8 mouse cellular contexts compared by ENCODE assay signal in the genomic region with DNA sequence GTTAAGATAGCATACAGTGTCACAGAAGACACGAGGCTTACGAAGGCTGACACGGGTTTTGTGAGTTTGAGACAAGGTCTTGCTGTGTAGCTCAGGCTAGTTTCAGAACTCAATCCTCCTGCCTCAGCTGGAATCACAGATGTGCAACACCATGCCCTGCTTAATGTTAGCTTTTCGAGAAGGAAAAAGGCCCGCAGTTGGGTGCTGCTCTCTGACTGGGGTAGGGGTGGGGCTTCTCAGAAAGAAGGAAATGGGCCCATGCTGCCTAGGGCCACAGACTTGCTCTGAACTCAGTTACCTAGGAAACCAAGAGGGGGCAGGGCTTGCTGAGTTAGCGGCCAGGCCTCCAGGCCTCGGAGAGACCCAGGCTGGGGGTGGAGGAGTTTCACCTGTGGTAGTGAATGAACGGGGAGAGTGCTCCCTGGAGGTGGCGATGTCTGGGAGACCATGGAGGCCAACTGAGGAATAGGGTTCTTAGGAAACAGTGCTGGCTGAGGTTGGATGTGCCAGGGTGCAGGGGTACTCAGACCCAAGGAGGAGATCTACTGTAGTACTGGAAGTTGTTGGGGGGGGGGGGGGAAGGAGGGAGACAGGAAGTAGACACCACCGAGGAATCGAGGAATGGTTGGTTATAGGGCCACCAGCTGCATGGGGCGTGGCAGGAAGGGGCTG.
DNase-seq lines count a peak whose midpoint lies in the region; ATAC-seq and TF ChIP-seq lines count a peak whose summit lies in the region.

No protein-coding gene starts in this region.

- no peak overlapping the region for H3K4me3 ChIP-seq in hindbrain, embryonic 10.5 days
- no peak overlapping the region for H3K4me3 ChIP-seq in hindbrain, embryonic 13.5 days
- H3K4me3 ChIP-seq in bone marrow, adult 2 months (replicated peaks; ENCODE audit: control insufficient read depth, low read depth, low read length): peak overlapping the region; percentile 48
- no peak overlapping the region for H3K4me3 ChIP-seq in liver, embryonic 14.5 days (ENCODE audit: insufficient read depth in 1 of 2, low read depth in 2 of 2, low read length in 2 of 2)

- H3K27ac ChIP-seq in hindbrain, embryonic 10.5 days: peak overlapping the region; percentile 74
- no peak overlapping the region for H3K27ac ChIP-seq in hindbrain, embryonic 13.5 days
- H3K27ac ChIP-seq in bone marrow, adult 2 months (ENCODE audit: control insufficient read depth, insufficient read depth, low read depth, low read length, poor library complexity): peak overlapping the region; percentile 81
- no peak overlapping the region for H3K27ac ChIP-seq in liver, embryonic 14.5 days

- TF ChIP-seq EP300 in liver, embryonic 14.5 days (IDR thresholded peaks at IDR 0.05; ENCODE audit: low read depth): no peak

- H3K27me3 ChIP-seq in hindbrain, embryonic 10.5 days (ENCODE audit: insufficient read depth, poor library complexity, severe bottlenecking): no peaks in the 10 kb centered on the region
- H3K27me3 ChIP-seq in hindbrain, embryonic 13.5 days: no peaks in the 10 kb centered on the region
- H3K27me3 ChIP-seq in liver, embryonic 14.5 days (ENCODE audit: control insufficient read depth, insufficient read depth, low read length): no peaks in the 10 kb centered on the region
- no peaks in the 10 kb centered on the region for H3K27me3 ChIP-seq in splenic B cell, adult 2 months (ENCODE audit: control insufficient read depth, insufficient read depth, low read length, poor library complexity, severe bottlenecking)

- no peak overlapping the region for H3K4me2 ChIP-seq in hindbrain, embryonic 13.5 days
- H3K4me2 ChIP-seq in liver, embryonic 14.5 days (ENCODE audit: low read depth): peak overlapping the region; percentile 21; the same call in 1 of the 2 replicates

- no peak for TF ChIP-seq CTCF in bone marrow, adult 2 months (IDR thresholded peaks at IDR 0.05; ENCODE audit: control insufficient read depth, insufficient read depth, low read length)
- no peak for TF ChIP-seq CTCF in liver, embryonic 14.5 days (IDR thresholded peaks at IDR 0.05; ENCODE audit: low read depth)

- no peak for ATAC-seq in hindbrain, embryonic 13.5 days (ENCODE audit: low FRiP score)
- peak; percentile 69; the same call in 1 of the 2 replicates for ATAC-seq in liver, embryonic 14.5 days (ENCODE audit: insufficient read depth)

- DNase-seq in hindbrain, embryonic 10.5 days (ENCODE audit: low spot score): no peak
- DNase-seq in liver, embryonic 14.5 days (ENCODE audit: low read depth in 3 of 3, low spot score in 3 of 3): no peak
- peak; percentile 86 for DNase-seq in splenic B cell, adult 2 months (ENCODE audit: low read depth, low spot score)
- DNase-seq in cerebellum, postnatal 4 days (ENCODE audit: low spot score in 2 of 2): no peak
- DNase-seq in layer of hippocampus, adult 18-20 months (ENCODE audit: low spot score in 2 of 2): no peak
- no peak for DNase-seq in urinary bladder, postnatal 25 days (ENCODE audit: low spot score)

- no peaks in the 10 kb centered on the region for H3K9me3 ChIP-seq in hindbrain, embryonic 10.5 days
- no peaks in the 10 kb centered on the region for H3K9me3 ChIP-seq in hindbrain, embryonic 13.5 days
- H3K9me3 ChIP-seq in liver, embryonic 14.5 days (ENCODE audit: control insufficient read depth, low read length): no peaks in the 10 kb centered on the region

- 30% methylated on average over 12 of the region's 12 CpGs for WGBS in hindbrain, embryonic 10.5 days
- whole genome bisulfite sequencing in hindbrain, embryonic 13.5 days: 36% methylated on average over 10 of the region's 12 CpGs
- WGBS in bone marrow, adult 2 months: 15% methylated on average over 12 of the region's 12 CpGs
- WGBS in liver, embryonic 14.5 days (ENCODE audit: insufficient replicate concordance): 9% methylated on average over 12 of the region's 12 CpGs

- no peak for TF ChIP-seq POLR2A in bone marrow, adult 2 months (IDR thresholded peaks at IDR 0.05; ENCODE audit: borderline replicate concordance, control insufficient read depth, low read depth, low read length)

- no peak overlapping the region for H3K9ac ChIP-seq in hindbrain, embryonic 13.5 days
- H3K9ac ChIP-seq in liver, embryonic 14.5 days (replicated peaks): no peak overlapping the region

- H3K4me1 ChIP-seq in hindbrain, embryonic 10.5 days (replicated peaks): peaks cover 88% of the 10 kb centered on the region
- H3K4me1 ChIP-seq in hindbrain, embryonic 13.5 days (replicated peaks): peaks cover 49% of the 10 kb centered on the region
- peaks cover 21% of the 10 kb centered on the region for H3K4me1 ChIP-seq in bone marrow, adult 2 months (ENCODE audit: control insufficient read depth, insufficient read depth, low read length)
- peaks cover 13 to 59% of the 10 kb centered on the region in 2 experiments for H3K4me1 ChIP-seq in liver, embryonic 14.5 days (replicated peaks; ENCODE audit: control insufficient read depth in 2 of 2, insufficient read depth in 2 of 2, low read length in 1 of 2)

- H3K36me3 ChIP-seq in hindbrain, embryonic 10.5 days: peaks cover 11% of the 10 kb centered on the region; the same call in 1 of the 2 replicates
- no peaks in the 10 kb centered on the region for H3K36me3 ChIP-seq in hindbrain, embryonic 13.5 days
- no peaks in the 10 kb centered on the region for H3K36me3 ChIP-seq in liver, embryonic 14.5 days (replicated peaks; ENCODE audit: control insufficient read depth, insufficient read depth, low read depth)
- no peaks in the 10 kb centered on the region; the same call in 1 of the 2 replicates for H3K36me3 ChIP-seq in splenic B cell, adult 2 months (ENCODE audit: control insufficient read depth, insufficient read depth, low read length, poor library complexity, severe bottlenecking)

Comparison
In these comparisons a context has a peak if more than half of its experiments do, and no peak if none do; other contexts are left out.
1. H3K27ac ChIP-seq: peak in hindbrain, embryonic 10.5 days (single experiment) and bone marrow, adult 2 months (single experiment); none in hindbrain, embryonic 13.5 days (single experiment) and liver, embryonic 14.5 days (single experiment).